Mouse (Mus musculus) thymus, postnatal 25 days (tissue): ENCODE measurements around the gene Akap8l.

Source experiments
- DNase-seq: peaks from one replicate; pipeline ENCODE4 v3.0.0; 2022

The Akap8l gene

GRCm38 (mm10) chr17:32356766-32357760, 6.7 kb upstream of the Akap8l start:
- no peak for DNase-seq

GRCm38 (mm10) chr17:32356281-32356680, 5.9 kb upstream of the Akap8l start:
- no peak for DNase-seq

GRCm38 (mm10) chr17:32355031-32355430, 4.6 kb upstream of the Akap8l start:
- DNase-seq, result no peak

GRCm38 (mm10) chr17:32354211-32354610, 3.8 kb upstream of the Akap8l start:
- DNase-seq, result no peak

DNA sequence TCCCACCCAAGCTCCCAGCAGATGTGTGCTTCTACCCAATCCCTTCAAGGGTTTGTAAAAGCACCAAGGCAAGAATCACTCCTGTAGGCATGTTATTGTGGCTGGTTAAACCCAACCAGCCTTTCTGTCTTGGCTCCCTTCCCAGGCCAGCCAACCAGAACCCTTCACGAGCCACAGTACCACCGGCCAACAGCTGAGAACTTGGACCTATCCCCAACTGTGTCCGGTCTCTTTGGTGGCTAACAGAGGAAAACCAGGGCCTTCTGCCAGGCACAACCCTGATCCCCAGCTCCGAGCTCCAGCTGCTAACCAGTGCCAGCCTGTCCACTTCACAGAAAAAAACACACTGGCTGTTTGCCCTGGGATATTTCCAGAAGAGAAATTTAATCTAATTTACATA, 3.3 kb upstream of the Akap8l start:
- no peak for DNase-seq

DNA sequence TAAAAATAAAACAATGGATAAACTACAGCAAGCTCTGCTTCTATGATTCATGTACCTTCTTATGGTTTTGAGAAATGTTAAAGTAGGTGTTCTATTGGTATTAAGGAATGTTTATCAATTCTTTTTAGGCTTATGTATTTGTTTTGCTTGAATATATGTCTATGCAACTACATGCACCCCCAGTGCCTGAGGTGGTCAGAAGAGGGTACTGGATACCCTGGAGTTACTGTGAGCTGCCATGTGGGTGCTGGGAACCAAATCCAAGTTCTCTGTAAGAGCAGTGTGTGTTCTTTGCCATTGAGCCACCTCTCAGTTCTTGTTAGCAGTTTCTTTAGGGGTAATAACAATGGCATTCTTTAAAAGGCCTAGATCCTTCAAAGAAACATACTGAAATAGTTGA, 1.3 kb upstream of the Akap8l start:
- DNase-seq, result no peak

- no peak for DNase-seq
Measured at GRCm38 (mm10) chr17:32351269-32351668, 862 bp upstream of the Akap8l start.

GRCm38 (mm10) chr17:32349851-32350381, 491 bp downstream of the Akap8l start:
- no peak for DNase-seq

DNA sequence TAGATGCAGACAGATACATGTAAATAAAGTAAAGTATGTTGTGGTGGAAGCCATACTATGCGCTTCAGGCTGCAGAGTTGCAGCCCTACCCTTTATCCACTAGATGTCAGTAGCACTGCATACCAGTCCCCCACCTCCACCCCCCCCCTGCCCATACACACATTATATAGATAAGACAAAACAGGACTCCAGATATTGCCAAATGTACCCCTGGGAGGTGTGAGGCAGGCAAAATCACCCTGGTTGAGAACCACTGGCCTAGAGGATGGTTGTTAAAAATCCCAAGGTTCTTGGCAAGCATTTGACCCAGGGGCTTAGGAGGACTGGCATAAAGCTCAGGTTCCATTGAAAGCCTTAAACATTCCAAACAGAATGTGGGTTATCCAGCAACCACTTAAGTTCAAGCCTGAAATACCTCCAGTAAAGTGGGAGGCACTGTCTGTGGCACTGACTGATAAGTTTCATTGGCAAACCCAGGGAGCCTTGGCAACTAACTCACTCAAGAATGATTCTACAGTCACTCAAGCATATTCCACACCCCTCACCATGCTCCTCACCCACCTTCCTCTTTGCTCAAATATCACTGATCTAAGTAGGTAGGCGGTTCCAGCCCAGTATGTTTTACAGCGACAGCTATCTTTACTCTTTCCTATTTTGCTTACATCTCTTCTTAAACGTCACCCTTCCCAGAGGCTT, 1.2 kb downstream of the Akap8l start:
- DNase-seq, result peak; percentile 41

DNA sequence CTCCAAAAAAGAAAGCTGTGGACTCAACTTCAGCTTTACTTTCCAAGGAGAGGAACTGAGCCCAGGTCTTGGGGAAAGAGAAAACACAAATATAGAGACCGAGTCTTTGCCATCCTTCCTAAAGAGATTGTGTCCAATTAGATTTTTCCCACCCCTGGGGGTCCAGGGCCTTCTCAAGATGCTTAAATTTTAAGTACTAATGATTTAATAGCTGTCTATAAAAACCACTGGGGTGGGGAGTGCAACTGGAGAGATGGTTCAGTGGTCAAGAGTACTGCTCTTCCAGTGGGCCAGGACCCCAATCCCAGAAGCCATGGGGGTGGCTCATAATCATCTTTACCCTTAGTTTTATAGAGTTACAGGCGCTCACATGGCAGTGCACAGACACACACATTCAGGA, 2.0 kb downstream of the Akap8l start:
- DNase-seq, result no peak

DNA sequence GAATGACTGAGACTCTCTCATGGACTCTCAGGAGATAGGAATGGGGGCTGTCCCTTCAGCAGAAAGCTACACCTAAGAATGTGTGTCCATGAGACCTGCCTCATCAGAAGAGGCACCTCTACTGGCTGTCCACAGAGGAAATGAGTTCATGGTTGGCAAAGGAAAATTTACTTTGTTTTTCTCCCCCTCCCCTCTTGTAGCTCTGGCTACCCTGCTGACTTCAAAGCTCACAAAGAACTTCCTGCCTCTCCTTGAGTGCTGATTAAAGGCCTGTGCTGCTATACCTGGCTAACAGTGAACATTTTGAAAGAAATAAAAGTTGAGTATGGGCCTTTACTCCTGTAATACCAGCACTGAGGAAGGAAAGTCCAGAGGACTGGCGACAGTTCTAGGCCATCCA, 9.3 kb downstream of the Akap8l start:
- no peak for DNase-seq

GRCm38 (mm10) chr17:32340110-32340509, 10.3 kb downstream of the Akap8l start:
- no peak for DNase-seq

- no peak for DNase-seq
Measured at GRCm38 (mm10) chr17:32335869-32336268, 14.5 kb downstream of the Akap8l start.

DNA sequence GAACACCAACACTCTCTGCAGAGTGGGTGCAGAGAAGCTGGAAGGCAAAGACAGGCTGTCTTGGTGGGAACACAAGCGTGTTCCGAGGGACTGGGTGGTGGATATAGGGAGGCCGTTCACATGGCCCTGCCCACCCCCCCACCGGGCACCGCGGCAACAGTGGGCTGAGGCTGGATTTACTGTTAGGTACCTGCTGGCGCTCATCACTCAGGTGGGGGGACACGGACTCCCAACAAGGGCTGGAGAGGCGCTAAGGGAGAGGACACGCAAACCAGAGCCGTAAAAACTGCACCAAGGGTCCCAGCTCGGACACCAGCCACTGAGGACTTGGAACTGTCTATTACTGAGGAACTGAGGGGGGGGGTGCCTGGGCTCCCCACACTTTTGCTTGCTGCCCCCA, 15.5 kb downstream of the Akap8l start:
- DNase-seq, result no peak

GRCm38 (mm10) chr17:32333675-32334303, 16.6 kb downstream of the Akap8l start:
- DNase-seq, result no peak

GRCm38 (mm10) chr17:32327501-32327900, 22.9 kb downstream of the Akap8l start:
- no peak for DNase-seq

DNA sequence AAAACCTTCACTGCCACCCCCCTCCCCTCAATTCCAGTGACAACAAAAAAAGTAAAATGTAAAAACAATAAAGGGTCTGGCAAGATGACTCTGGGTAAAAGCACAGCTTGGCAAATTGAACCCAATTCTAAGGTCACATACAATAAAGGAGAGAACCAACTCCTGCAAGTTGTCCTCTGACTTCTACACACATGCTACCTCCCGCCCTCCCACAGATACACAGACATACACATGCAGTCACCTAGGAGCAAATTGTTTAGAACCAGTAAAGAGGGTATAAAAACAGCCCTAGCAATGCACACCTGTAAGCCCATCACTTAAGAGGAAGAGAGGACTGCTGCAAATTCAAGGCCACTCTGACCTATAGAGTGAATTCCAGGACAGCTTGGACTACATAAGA, 27.6 kb downstream of the Akap8l start:
- no peak for DNase-seq

DNA sequence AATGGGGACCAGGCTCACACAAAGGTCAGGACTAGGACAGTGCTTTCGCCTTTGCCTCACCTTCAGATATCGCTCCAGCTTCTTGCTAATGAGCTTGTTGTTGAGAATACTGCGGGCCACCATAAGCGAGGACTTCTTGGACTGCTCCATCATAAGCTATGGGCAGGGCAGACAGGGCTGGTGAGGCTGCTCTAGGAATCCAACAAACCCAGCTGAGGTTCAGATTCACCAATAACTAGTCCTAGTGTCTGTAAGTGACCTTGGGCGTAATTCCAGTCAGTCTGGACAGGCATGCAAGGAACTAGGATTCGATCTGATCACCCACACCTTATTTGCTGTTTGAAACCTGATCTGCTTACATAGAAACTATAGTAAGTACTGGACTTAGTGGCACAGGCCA, 28.6 kb downstream of the Akap8l start:
- no peak for DNase-seq

DNA sequence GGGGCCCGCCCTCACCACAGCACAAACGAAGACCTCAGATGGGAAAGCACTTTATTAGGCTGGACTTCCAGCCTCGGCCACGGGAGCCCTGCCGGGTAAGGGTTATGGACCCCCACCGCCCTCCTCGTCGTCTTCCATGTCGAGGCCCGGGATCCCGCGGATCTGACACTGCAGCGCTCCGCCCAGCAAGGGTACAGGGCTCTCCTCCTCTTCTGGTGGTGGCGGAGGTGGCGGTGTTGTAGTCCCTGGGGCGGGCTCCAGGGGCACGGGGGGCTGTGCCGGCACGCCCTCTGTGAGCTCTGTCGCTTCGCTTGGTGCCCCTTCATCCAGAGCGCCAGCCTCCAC, 29.0 kb downstream of the Akap8l start:
- DNase-seq, result no peak

DNA sequence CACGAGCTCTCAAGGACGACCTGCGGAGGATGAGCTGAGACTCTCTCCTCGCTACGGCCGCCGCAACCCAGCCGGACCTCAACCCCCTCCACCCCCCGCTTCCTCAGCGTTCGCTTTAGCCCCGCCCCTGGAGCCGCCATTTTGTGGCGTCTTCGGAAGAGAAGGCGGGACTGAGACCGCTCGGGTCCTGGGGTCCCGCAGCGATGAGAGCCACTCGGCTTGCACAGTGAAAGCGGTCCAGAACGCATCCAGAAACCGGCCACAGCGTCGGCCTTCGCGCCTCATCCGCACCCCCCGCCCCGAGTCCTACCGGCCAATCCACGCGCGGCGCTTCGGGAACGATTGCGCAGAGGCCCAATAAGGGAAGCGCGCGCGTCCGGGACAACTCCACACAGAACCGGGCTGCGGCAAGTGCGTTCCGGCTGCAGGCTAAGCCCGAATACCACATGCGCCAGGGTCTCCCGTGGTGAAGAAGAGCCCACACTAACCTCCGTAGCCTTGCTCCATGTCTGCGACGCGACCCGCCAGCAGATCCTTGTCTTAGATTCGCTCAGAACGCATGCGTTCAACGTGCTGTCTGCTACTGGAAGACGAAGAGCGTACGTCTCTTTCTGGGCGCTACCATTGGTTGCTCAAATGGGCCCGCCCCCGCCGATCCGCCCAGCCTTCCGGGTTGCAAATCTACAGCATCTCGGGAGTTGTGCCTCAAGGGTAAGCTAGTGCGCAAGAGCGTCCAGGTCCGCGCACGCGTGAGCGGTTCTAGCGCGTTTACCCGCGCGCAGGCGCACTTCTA, 29.6 kb downstream of the Akap8l start, which contains the start of gene Akap8:
Akap8 (minus strand) TSS at position 642 of the 793 bp plus-strand sequence.
- peak; percentile 96 for DNase-seq

- DNase-seq, result no peak
Measured at GRCm38 (mm10) chr17:32319950-32320349, 30.5 kb downstream of the Akap8l start.

DNA sequence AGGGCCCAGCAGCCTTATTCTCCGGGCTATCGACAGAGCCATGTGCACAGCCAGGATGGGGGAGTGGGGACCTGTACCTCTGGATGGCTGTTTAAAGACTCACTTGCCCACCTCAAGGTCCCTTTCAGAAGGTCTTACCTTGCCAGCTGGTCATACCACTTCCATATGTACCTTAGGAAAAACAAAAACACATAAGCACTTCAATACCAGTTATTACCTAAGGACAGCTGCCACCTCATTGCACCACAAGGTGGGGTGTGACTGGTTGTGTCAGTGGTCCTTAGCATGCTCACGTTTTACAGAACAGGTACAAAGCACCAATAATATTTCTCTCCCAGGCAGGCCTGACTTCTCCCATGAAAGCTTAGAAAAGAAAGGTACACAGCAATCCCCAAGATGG, 32.7 kb downstream of the Akap8l start:
- no peak for DNase-seq

DNA sequence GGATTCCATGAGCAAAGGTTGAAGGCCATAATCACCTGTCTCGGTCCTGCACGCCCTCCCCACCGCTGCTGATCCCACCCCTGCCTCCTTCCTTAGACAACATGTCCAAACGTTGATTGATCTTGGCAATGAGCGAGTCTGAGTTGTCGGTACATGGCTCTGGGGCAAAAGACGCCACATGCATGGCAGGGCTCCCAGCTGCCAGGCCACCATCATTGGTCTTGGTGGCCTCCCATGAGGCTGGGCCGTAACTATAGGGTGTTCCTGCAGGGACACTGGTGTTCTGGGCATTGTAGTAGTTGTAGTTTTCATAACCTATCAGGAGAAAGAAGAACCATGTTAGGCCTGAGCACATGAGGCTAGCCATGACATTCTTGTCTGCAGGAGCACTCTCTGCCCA, 33.4 kb downstream of the Akap8l start:
- no peak for DNase-seq
